Mouse (Mus musculus) midbrain, postnatal 0 days (tissue): ENCODE results near the gene 1700013H16Rik. TPM values are rescaled to one million over a fixed set of nuclear protein-coding genes. Genes with fewer than 3 reads are reported as not detected.
A peak's percentile ranks its signal among the peaks of the same experiment; 100 is the strongest.

Source experiments
- ATAC-seq: fragments of 200-750 bp; cut with Nextera tagmentation; 2 replicates; pipeline ENCODE4 v1.8.0; 2017; ENCODE audit warnings: moderate number of reproducible peaks, mild to moderate bottlenecking, moderate TSS enrichment, moderate library complexity; ENCODE audit not compliant: low FRiP score
- DNase-seq: peaks from one replicate; pipeline ENCODE4 v3.0.0-alpha.2; 2015; ENCODE audit warnings: low spot score
- H3K27ac ChIP-seq: fragments of 300-500 bp; sonication (generic); 2 replicates; pipeline ENCODE4 v1.5.1; 2014; ENCODE audit warnings: low read depth, mild to moderate bottlenecking, low read length, mixed read lengths
- H3K27me3 ChIP-seq: fragments of 300-500 bp; sonication (generic); 2 replicates; pipeline ENCODE4 v1.6.1; 2014; ENCODE audit warnings: low read length, control low read depth, mixed read lengths; ENCODE audit not compliant: insufficient read depth
- H3K36me3 ChIP-seq: fragments of 300-500 bp; sonication (generic); 2 replicates; pipeline ENCODE4 v1.6.1; 2014; ENCODE audit warnings: low read length, control low read depth, mixed read lengths; ENCODE audit not compliant: insufficient read depth
- H3K4me1 ChIP-seq: fragments of 300-500 bp; sonication (generic); 2 replicates; pipeline ENCODE4 v1.6.1; 2014; ENCODE audit warnings: mild to moderate bottlenecking, control low read depth, antibody characterized with exemption, low read length, mixed read lengths; ENCODE audit not compliant: insufficient read depth
- H3K4me2 ChIP-seq: fragments of 300-500 bp; sonication (generic); 2 replicates; pipeline ENCODE4 v1.6.1; 2014; ENCODE audit warnings: low read depth, mild to moderate bottlenecking, low read length, mixed read lengths; ENCODE audit not compliant: poor library complexity, severe bottlenecking
- H3K4me3 ChIP-seq: fragments of 300-500 bp; sonication (generic); 2 replicates; pipeline ENCODE4 v1.5.1; 2014; ENCODE audit warnings: low read depth, mild to moderate bottlenecking, low read length, moderate library complexity
- H3K9ac ChIP-seq: fragments of 300-500 bp; sonication (generic); replicated peaks from 2 replicates; pipeline ENCODE4 v1.6.1; 2014; ENCODE audit warnings: mild to moderate bottlenecking, low read length, moderate library complexity, mixed read lengths; ENCODE audit not compliant: poor library complexity, severe bottlenecking
- H3K9me3 ChIP-seq: fragments of 300-500 bp; sonication (generic); 2 replicates; pipeline ENCODE4 v1.6.1; 2016; ENCODE audit warnings: low read length, control low read depth
- CTCF ChIP-seq: IDR thresholded peaks from 2 replicates; pipeline ENCODE4 v1.5.1; 2016; ENCODE audit warnings: antibody characterized with exemption, mild to moderate bottlenecking
- WGBS: fragments of 180-500 bp; shearing (Covaris S2); extraction: QIAGEN DNeasy Blood & Tissue Kit; methylation state at CpG from one replicate; pipeline ENCODE4 v1.1.7; 2014; 5-methylcytosine and 5-hydroxymethylcytosine counted together
- polyA plus RNA-seq: library from polyadenylated mRNA; unstranded; fragments of >200 nt; fragmentation: Nextera tagmentation; extraction: Ambion mirVana; gene quantifications from 2 replicates; pipeline ENCODE4 v1.2.1, GENCODE M21; 2015
- total RNA-seq: library from RNA; depleted of rRNA; stranded (reverse); fragments of >200 nt; gene quantifications from 2 replicates; pipeline ENCODE4 v1.2.3, GENCODE M21; 2014

1700013H16Rik gene
- total and polyA plus RNA-seq, 2 experiments from 2014 or later = not detected

DNA sequence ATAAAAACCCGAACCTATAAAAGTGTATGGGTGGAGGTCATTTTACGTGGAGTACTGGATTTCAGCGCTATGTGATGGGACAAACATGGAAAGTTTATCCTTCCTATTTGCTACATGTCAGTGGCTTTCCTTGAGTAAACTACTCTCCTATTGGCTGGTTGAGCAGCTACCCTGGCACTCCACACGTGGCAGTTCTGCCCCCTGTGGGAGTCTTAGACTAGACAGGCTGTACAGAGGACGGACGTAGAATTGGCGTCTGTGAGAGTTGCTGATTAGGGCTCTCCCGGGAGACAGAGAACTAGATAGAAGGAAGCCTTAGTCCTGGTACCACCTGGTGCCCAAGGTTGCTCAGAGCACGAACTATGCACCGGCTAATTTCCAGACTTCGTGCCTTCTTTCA is 33.0 kb downstream of the 1700013H16Rik start, which contains the start of gene 4930502E18Rik:
Gene 4930502E18Rik (plus strand): TSS at position 231 of the 400 bp plus-strand sequence.
- H3K36me3 ChIP-seq = no peaks in the 10 kb centered on the region
- H3K4me2 ChIP-seq = no peak within 1 kb of the TSS
- H3K27me3 ChIP-seq = no peaks in the 10 kb centered on the region
- TF ChIP-seq CTCF = no peak
- H3K4me1 ChIP-seq = no peaks in the 10 kb centered on the region
- 81% methylated on average over 11 of the region's 11 CpGs for WGBS
- ATAC-seq (no peak), DNase-seq (no peak)
- H3K9ac ChIP-seq = no peak within 1 kb of the TSS
- H3K9me3 ChIP-seq = no peaks in the 10 kb centered on the region
- H3K27ac ChIP-seq = no peak within 1 kb of the TSS
- H3K4me3 ChIP-seq = no peak within 1 kb of the TSS

GRCm38 (mm10) chrX:53716323-53717182 is 41.1 kb downstream of the 1700013H16Rik start:
- H3K9me3 ChIP-seq = no peaks in the 10 kb centered on the region
- DNase-seq (peak; percentile 39), ATAC-seq (peak; percentile 93)
- no peak for TF ChIP-seq CTCF
- H3K4me1 ChIP-seq = no peaks in the 10 kb centered on the region
- no peaks in the 10 kb centered on the region for H3K36me3 ChIP-seq
- WGBS = 25% methylated on average over 43 of the region's 49 CpGs
- H3K27ac ChIP-seq = no peak overlapping the region
- H3K9ac ChIP-seq = peak overlapping the region; percentile 44
- peak overlapping the region; percentile 41 for H3K4me2 ChIP-seq
- H3K4me3 ChIP-seq = peak overlapping the region; percentile 30
- no peaks in the 10 kb centered on the region for H3K27me3 ChIP-seq

DNA sequence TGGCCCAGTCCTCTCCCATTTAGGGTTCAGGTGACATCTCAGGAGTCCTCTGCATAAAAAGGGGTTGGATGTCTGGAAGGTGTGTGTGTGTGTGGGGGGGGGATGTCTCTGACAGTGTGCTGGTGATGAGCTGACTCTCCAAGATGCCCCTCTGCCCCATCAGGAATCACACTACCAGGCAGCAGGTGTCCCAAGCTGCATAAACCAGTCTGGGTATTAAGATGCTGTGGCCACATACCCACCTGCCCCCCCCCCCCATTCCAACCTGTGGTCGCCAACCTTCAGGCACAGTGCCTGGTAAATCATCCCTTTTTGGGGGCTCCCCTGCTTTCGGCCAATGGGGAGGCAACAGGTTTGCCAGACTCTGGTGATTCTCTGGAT is 41.7 kb downstream of the 1700013H16Rik start:
- ATAC-seq = peak; percentile 66
- Histone ChIP-seq H3K9ac (peak overlapping the region; percentile 44), H3K4me2 (peak overlapping the region; percentile 41), H3K4me1 (no peaks in the 10 kb centered on the region), H3K27ac (no peak overlapping the region), H3K4me3 (peak overlapping the region; percentile 30), H3K9me3 (no peaks in the 10 kb centered on the region), H3K27me3 (no peaks in the 10 kb centered on the region), H3K36me3 (no peaks in the 10 kb centered on the region)
- WGBS = 24% methylated on average over 2 of the region's 2 CpGs
- no peak for TF ChIP-seq CTCF
- no peak for DNase-seq

DNA sequence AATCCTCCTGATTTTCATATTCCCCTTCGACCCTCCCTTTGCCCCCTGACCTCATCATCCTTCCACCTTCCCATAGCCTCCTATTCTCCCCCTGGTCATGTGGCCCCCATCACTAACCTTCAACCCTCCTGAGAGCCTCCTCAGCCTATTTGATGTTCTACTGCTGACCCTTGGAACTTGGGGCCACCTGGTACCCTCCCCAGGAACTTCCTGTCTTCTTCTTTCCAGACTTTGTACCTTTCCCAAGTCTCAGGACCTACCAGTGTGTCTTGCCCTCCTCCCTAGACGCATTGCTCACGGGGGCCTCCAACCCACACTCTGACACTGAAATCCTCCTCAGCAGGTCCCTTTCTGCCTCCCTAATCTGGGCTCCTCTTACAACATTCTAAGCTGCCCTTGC is 55.0 kb downstream of the 1700013H16Rik start:
- Histone ChIP-seq H3K4me3 (no peak overlapping the region), H3K36me3 (no peaks in the 10 kb centered on the region), H3K4me1 (no peaks in the 10 kb centered on the region), H3K27me3 (no peaks in the 10 kb centered on the region), H3K4me2 (no peak overlapping the region), H3K27ac (no peak overlapping the region), H3K9me3 (no peaks in the 10 kb centered on the region), H3K9ac (no peak overlapping the region)
- ATAC-seq (no peak), DNase-seq (no peak)
- TF ChIP-seq CTCF = no peak
- 54% methylated on average over 3 of the region's 3 CpGs for WGBS

GRCm38 (mm10) chrX:53699225-53699624 is 58.4 kb downstream of the 1700013H16Rik start:
- Histone ChIP-seq H3K27ac (no peak overlapping the region), H3K9me3 (no peaks in the 10 kb centered on the region), H3K36me3 (no peaks in the 10 kb centered on the region), H3K4me3 (no peak overlapping the region), H3K4me2 (no peak overlapping the region), H3K4me1 (no peaks in the 10 kb centered on the region), H3K9ac (no peak overlapping the region), H3K27me3 (no peaks in the 10 kb centered on the region)
- ATAC-seq = no peak
- 92% methylated on average over 2 of the region's 2 CpGs for WGBS
- DNase-seq = no peak
- no peak for TF ChIP-seq CTCF

DNA sequence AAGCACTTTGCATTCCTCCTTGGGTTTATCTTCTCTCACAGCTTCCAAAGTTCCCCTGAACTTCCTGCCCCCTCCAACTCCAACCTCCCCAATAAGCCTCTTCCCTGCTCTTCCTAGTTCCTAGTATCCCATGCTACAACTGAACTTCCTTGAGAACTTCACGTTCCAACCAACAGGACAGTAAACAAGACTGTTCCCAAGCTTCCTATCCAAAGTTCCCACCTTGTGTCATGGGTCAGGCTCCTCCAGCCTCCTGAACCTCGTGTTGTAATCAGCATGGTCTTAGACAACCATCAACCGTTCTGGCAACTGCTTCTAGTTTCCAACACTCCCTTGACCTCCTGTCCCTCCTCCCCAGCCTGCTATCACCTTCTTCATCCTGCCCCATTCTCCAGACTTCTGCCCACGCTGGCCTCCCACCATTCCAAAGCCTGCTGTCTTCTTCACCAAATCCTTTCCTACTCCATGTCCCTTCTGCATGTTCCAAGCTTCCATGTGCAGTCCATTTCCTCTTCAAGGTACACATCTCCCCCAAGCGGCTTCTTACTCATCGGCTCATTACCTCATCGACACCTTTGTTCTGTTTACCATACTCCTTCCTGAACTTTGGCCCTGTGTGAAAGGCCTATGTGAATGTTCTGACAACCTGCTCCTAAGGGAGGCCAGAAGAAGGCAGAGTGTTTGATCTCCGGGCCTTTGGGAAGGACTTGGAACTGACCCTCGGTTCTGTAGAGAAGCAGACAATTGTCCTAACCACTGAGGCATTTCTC is 63.4 kb downstream of the 1700013H16Rik start:
- DNase-seq (no peak), ATAC-seq (no peak)
- WGBS = 85% methylated on average over 9 of the region's 9 CpGs
- H3K36me3 ChIP-seq = no peaks in the 10 kb centered on the region
- no peak for TF ChIP-seq CTCF
- H3K27ac ChIP-seq = no peak overlapping the region
- no peak overlapping the region for H3K4me2 ChIP-seq
- H3K4me3 ChIP-seq = no peak overlapping the region
- no peak overlapping the region for H3K9ac ChIP-seq
- no peaks in the 10 kb centered on the region for H3K9me3 ChIP-seq
- H3K27me3 ChIP-seq = no peaks in the 10 kb centered on the region
- H3K4me1 ChIP-seq = no peaks in the 10 kb centered on the region
